Mouse (Mus musculus): ENCODE data around the gene Gtpbp1. TPM values are rescaled to one million over a fixed set of nuclear protein-coding genes. Genes with fewer than 3 reads are reported as not detected.

The Gtpbp1 gene
- polyA plus RNA-seq, 1 experiment from 2014 or later = 28.1 TPM

- DNase-seq (ENCODE audit: low spot score) (no peak), ATAC-seq (ENCODE audit: low FRiP score) (no peak)
- H3K27ac ChIP-seq (ENCODE audit: low read depth, low read length) = no peak overlapping the region
- H3K27me3 ChIP-seq (ENCODE audit: control insufficient read depth, insufficient read depth, low read length) = no peaks in the 10 kb centered on the region
- no peak overlapping the region for H3K4me3 ChIP-seq (ENCODE audit: low read depth, low read length)
- H3K36me3 ChIP-seq (ENCODE audit: control insufficient read depth, insufficient read depth, low read length) = no peaks in the 10 kb centered on the region
- H3K9ac ChIP-seq (ENCODE audit: low read depth, low read length) = no peak overlapping the region
- H3K4me1 ChIP-seq (replicated peaks; ENCODE audit: control insufficient read depth, insufficient read depth, low read length) = no peaks in the 10 kb centered on the region
- no peak overlapping the region for H3K4me2 ChIP-seq (replicated peaks; ENCODE audit: low read depth, low read length)
- no peaks in the 10 kb centered on the region for H3K9me3 ChIP-seq (ENCODE audit: control insufficient read depth, low read length)
- WGBS = 91% methylated on average over 3 of the region's 3 CpGs
These were observed 66.5 kb downstream of the Gtpbp1 start for GRCm38 (mm10) chr15:79757118-79757517.

GRCm38 (mm10) chr15:79760956-79761355 lies 70.3 kb downstream of the Gtpbp1 start:
- no peaks in the 10 kb centered on the region for H3K27me3 ChIP-seq (ENCODE audit: control insufficient read depth, insufficient read depth, low read length)
- H3K36me3 ChIP-seq (ENCODE audit: control insufficient read depth, insufficient read depth, low read length) = 0 out of 2 replicates have a peak, but pooled peaks cover 2% of the 10 kb centered on the region
- ATAC-seq (ENCODE audit: low FRiP score) (no peak), DNase-seq (ENCODE audit: low spot score) (no peak)
- no peak overlapping the region for H3K4me2 ChIP-seq (replicated peaks; ENCODE audit: low read depth, low read length)
- no peak overlapping the region for H3K4me3 ChIP-seq (ENCODE audit: low read depth, low read length)
- H3K4me1 ChIP-seq (replicated peaks; ENCODE audit: control insufficient read depth, insufficient read depth, low read length) = no peaks in the 10 kb centered on the region
- H3K9ac ChIP-seq (ENCODE audit: low read depth, low read length) = no peak overlapping the region
- no peak overlapping the region for H3K27ac ChIP-seq (ENCODE audit: low read depth, low read length)
- 87% methylated on average over 6 of the region's 6 CpGs for WGBS
- H3K9me3 ChIP-seq (ENCODE audit: control insufficient read depth, low read length) = no peaks in the 10 kb centered on the region

GRCm38 (mm10) chr15:79763001-79763400 lies 72.4 kb downstream of the Gtpbp1 start:
- no peak for DNase-seq (ENCODE audit: low spot score)
- no peaks in the 10 kb centered on the region for H3K9me3 ChIP-seq (ENCODE audit: control insufficient read depth, low read length)
- ATAC-seq (ENCODE audit: low FRiP score) = no peak
- no peak overlapping the region for H3K4me3 ChIP-seq (ENCODE audit: low read depth, low read length)
- no peak overlapping the region for H3K4me2 ChIP-seq (replicated peaks; ENCODE audit: low read depth, low read length)
- H3K27ac ChIP-seq (ENCODE audit: low read depth, low read length) = no peak overlapping the region
- no peaks in the 10 kb centered on the region for H3K27me3 ChIP-seq (ENCODE audit: control insufficient read depth, insufficient read depth, low read length)
- 0 out of 2 replicates have a peak, but pooled peaks cover 2% of the 10 kb centered on the region for H3K36me3 ChIP-seq (ENCODE audit: control insufficient read depth, insufficient read depth, low read length)
- no peak overlapping the region for H3K9ac ChIP-seq (ENCODE audit: low read depth, low read length)
- H3K4me1 ChIP-seq (replicated peaks; ENCODE audit: control insufficient read depth, insufficient read depth, low read length) = no peaks in the 10 kb centered on the region
- 87% methylated on average over 9 of the region's 9 CpGs for WGBS

GRCm38 (mm10) chr15:79763601-79764246 lies 73.1 kb downstream of the Gtpbp1 start:
- 89% methylated on average over 7 of the region's 7 CpGs for WGBS
- no peaks in the 10 kb centered on the region for H3K4me1 ChIP-seq (replicated peaks; ENCODE audit: control insufficient read depth, insufficient read depth, low read length)
- no peak overlapping the region for H3K4me2 ChIP-seq (replicated peaks; ENCODE audit: low read depth, low read length)
- no peaks in the 10 kb centered on the region for H3K9me3 ChIP-seq (ENCODE audit: control insufficient read depth, low read length)
- H3K27ac ChIP-seq (ENCODE audit: low read depth, low read length) = no peak overlapping the region
- ATAC-seq (ENCODE audit: low FRiP score) = no peak
- no peak overlapping the region for H3K4me3 ChIP-seq (ENCODE audit: low read depth, low read length)
- no peak overlapping the region for H3K9ac ChIP-seq (ENCODE audit: low read depth, low read length)
- H3K27me3 ChIP-seq (ENCODE audit: control insufficient read depth, insufficient read depth, low read length) = no peaks in the 10 kb centered on the region
- no peak for DNase-seq (ENCODE audit: low spot score)
- 0 out of 2 replicates have a peak, but pooled peaks cover 2% of the 10 kb centered on the region for H3K36me3 ChIP-seq (ENCODE audit: control insufficient read depth, insufficient read depth, low read length)

GRCm38 (mm10) chr15:79764539-79765267 lies 74.1 kb downstream of the Gtpbp1 start:
- 0 out of 2 replicates have a peak, but pooled peaks cover 2% of the 10 kb centered on the region for H3K36me3 ChIP-seq (ENCODE audit: control insufficient read depth, insufficient read depth, low read length)
- H3K9me3 ChIP-seq (ENCODE audit: control insufficient read depth, low read length) = no peaks in the 10 kb centered on the region
- no peaks in the 10 kb centered on the region for H3K4me1 ChIP-seq (replicated peaks; ENCODE audit: control insufficient read depth, insufficient read depth, low read length)
- H3K4me2 ChIP-seq (replicated peaks; ENCODE audit: low read depth, low read length) = no peak overlapping the region
- DNase-seq (ENCODE audit: low spot score) = no peak
- no peak overlapping the region for H3K4me3 ChIP-seq (ENCODE audit: low read depth, low read length)
- H3K9ac ChIP-seq (ENCODE audit: low read depth, low read length) = no peak overlapping the region
- no peak overlapping the region for H3K27ac ChIP-seq (ENCODE audit: low read depth, low read length)
- ATAC-seq (ENCODE audit: low FRiP score) = no peak
- WGBS = 81% methylated on average over 11 of the region's 11 CpGs
- H3K27me3 ChIP-seq (ENCODE audit: control insufficient read depth, insufficient read depth, low read length) = no peaks in the 10 kb centered on the region

GRCm38 (mm10) chr15:79765361-79765760 lies 74.7 kb downstream of the Gtpbp1 start:
- Histone ChIP-seq H3K4me1 (replicated peaks; ENCODE audit: control insufficient read depth, insufficient read depth, low read length) (no peaks in the 10 kb centered on the region), H3K27me3 (ENCODE audit: control insufficient read depth, insufficient read depth, low read length) (no peaks in the 10 kb centered on the region), H3K9me3 (ENCODE audit: control insufficient read depth, low read length) (no peaks in the 10 kb centered on the region), H3K9ac (ENCODE audit: low read depth, low read length) (no peak overlapping the region), H3K36me3 (ENCODE audit: control insufficient read depth, insufficient read depth, low read length) (0 out of 2 replicates have a peak, but pooled peaks cover 2% of the 10 kb centered on the region), H3K4me2 (replicated peaks; ENCODE audit: low read depth, low read length) (no peak overlapping the region), H3K4me3 (ENCODE audit: low read depth, low read length) (no peak overlapping the region), H3K27ac (ENCODE audit: low read depth, low read length) (no peak overlapping the region)
- ATAC-seq (ENCODE audit: low FRiP score) = no peak
- WGBS = 82% methylated on average over 2 of the region's 2 CpGs
- DNase-seq (ENCODE audit: low spot score) = no peak

GRCm38 (mm10) chr15:79766168-79766567 lies 75.5 kb downstream of the Gtpbp1 start:
- no peak overlapping the region for H3K27ac ChIP-seq (ENCODE audit: low read depth, low read length)
- no peak overlapping the region for H3K4me3 ChIP-seq (ENCODE audit: low read depth, low read length)
- no peak overlapping the region for H3K9ac ChIP-seq (ENCODE audit: low read depth, low read length)
- WGBS = 82% methylated on average over 9 of the region's 10 CpGs
- 0 out of 2 replicates have a peak, but pooled peaks cover 2% of the 10 kb centered on the region for H3K36me3 ChIP-seq (ENCODE audit: control insufficient read depth, insufficient read depth, low read length)
- H3K27me3 ChIP-seq (ENCODE audit: control insufficient read depth, insufficient read depth, low read length) = no peaks in the 10 kb centered on the region
- no peaks in the 10 kb centered on the region for H3K9me3 ChIP-seq (ENCODE audit: control insufficient read depth, low read length)
- no peak for ATAC-seq (ENCODE audit: low FRiP score)
- H3K4me1 ChIP-seq (replicated peaks; ENCODE audit: control insufficient read depth, insufficient read depth, low read length) = no peaks in the 10 kb centered on the region
- H3K4me2 ChIP-seq (replicated peaks; ENCODE audit: low read depth, low read length) = no peak overlapping the region
- DNase-seq (ENCODE audit: low spot score) = no peak

- H3K4me1 ChIP-seq (replicated peaks; ENCODE audit: control insufficient read depth, insufficient read depth, low read length) = no peaks in the 10 kb centered on the region
- no peak overlapping the region for H3K4me3 ChIP-seq (ENCODE audit: low read depth, low read length)
- no peak overlapping the region for H3K27ac ChIP-seq (ENCODE audit: low read depth, low read length)
- no peak overlapping the region for H3K4me2 ChIP-seq (replicated peaks; ENCODE audit: low read depth, low read length)
- no peak overlapping the region for H3K9ac ChIP-seq (ENCODE audit: low read depth, low read length)
- 90% methylated on average over 10 of the region's 10 CpGs for WGBS
- no peak for ATAC-seq (ENCODE audit: low FRiP score)
- H3K36me3 ChIP-seq (ENCODE audit: control insufficient read depth, insufficient read depth, low read length) = 0 out of 2 replicates have a peak, but pooled peaks cover 2% of the 10 kb centered on the region
- no peaks in the 10 kb centered on the region for H3K27me3 ChIP-seq (ENCODE audit: control insufficient read depth, insufficient read depth, low read length)
- no peak for DNase-seq (ENCODE audit: low spot score)
- no peaks in the 10 kb centered on the region for H3K9me3 ChIP-seq (ENCODE audit: control insufficient read depth, low read length)
These were observed 76.0 kb downstream of the Gtpbp1 start for GRCm38 (mm10) chr15:79766586-79767071.

Measured in hindbrain, embryonic 11.5 days (tissue).